Mouse (Mus musculus) layer of hippocampus, adult 18-20 months (tissue): ENCODE data around the gene Lpcat1. TPM values are rescaled to one million over a fixed set of nuclear protein-coding genes. Genes with fewer than 3 reads are reported as not detected.
A peak's percentile ranks its signal among the peaks of the same experiment; 100 is the strongest.

Experiments used
- DNase-seq, 2 experiments: peaks; one replicate each; pipeline ENCODE4 v3.0.0; 2022; ENCODE audit warnings: low spot score in 2 of 2
- total RNA-seq, 2 experiments: library from RNA; stranded (reverse); gene quantifications; 2 replicates each; pipeline ENCODE4 v1.2.3; 2021

Lpcat1 gene
- total RNA-seq, 2 experiments from 2014 or later: 35.0 to 37.7 TPM

DNA sequence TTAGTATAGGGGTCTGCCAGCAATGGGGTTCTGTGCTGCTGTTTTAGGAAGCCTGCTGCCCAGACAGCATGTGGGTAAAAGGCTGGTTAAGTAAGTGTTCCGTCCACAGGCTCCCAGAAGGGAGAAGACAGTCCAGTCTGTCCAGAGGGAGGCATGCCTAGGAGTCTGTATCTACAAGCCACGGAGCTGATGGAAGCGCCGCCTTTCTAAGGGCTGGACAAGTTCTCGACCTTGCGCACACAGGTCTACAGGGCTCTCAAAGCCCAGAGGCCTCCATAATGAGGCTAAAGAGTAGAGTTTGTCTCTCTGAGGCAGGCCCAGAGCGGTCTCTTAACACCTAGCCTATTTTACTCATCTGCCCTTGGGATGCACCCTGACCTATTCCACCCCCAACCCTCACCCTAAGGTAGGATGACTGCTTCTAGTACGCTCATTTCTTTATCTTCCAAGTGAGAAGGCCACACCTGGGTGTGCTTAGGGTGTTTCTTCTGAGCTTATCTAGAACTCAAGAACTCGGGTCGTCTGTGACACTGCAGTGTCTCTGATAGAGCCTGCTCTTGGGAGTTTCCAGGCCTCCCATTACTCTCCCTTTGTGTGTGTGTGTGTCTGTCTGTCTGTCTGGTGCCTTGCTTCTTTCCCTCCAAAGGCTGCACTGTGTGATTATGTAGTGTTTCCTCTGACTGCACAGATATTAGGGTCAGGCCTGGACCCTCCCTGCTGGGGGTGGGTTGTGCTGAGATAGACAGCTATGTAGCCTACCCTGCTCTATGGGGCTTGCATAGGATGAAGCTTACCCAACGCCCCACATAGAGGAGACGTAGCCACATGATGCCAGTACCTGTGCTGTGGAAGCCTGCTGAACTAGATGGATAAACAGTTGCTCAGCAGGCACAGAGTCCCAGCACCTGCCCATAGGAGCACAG is 8.3 kb downstream of the Lpcat1 start:
- no peak for DNase-seq

DNA sequence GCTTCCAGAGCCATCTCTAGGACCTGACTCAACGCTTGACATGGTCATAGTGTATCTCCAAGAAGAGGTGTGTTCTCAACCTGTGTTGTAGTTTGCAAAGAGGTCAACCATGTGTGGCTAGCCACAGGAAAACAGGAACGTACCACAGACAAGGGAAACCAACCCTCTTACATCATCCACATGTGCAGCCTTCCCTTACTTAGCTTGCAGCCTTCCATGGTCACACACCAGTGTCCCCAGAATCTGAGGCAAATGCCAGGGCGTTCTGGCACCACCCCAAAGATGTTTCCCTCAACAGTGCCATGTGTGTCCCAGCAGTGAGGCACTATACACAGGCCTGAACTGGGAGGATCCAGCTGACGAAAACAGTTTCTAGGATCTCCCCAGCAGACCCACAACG is 9.3 kb downstream of the Lpcat1 start:
- no peak for DNase-seq

DNA sequence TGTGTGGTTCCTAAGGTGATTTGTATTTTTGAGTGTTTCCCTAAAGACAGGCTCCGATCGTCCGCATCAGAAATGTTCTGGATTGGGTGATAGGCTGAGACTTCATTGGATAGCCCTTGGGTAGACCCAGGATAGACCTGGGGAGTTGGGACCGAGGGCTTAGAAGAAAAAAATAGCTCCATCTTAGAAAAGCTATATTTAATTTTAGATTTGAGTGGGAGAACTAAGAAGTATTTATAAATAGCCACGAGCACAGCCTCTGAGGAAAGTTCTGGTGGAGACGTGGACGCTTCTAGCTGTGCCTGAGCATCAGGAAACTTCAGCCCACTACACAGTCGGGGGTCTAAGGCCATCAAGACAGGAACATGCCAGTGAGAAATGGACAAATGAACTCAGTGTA is 9.8 kb downstream of the Lpcat1 start:
- no peak for DNase-seq

DNA sequence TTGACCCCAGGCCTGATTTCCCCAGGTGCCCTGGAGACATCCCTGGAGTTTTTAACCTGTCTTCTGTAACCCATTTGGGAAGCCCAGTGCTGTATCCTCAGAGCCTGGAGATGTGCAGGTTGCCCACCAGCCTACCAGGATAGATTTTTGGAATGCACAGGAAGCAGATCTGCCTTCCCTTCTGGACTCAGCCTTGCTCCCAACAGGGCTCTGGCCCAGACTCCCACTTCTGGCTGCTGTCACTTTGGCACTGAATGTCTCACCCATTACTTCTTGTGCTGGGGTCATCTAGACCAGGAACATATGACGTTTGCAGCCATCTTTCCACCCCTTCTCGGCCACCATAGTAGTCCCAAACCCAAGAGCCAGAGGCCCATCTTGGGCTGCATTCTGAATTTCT is 10.8 kb downstream of the Lpcat1 start:
- DNase-seq: no peak

DNA sequence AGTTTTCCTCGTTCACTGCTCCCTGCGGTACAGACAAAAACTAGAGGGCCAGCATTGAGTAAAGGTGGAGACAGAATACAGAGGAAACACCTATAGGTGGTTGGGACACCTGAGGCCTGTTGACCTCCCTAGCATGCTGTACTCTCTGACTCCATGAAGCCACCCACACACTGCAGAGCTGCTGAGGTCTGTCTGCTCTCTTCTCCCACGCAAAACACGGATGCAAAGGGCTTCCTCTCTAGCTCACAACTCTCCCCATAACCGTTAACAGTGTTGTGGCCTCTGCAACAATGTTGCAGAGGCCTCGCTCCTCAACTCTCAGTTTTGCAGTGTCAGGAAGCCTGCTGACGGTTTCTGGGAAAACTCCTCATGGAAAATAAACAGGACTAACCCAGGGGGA is 15.5 kb downstream of the Lpcat1 start:
- no peak for DNase-seq

DNA sequence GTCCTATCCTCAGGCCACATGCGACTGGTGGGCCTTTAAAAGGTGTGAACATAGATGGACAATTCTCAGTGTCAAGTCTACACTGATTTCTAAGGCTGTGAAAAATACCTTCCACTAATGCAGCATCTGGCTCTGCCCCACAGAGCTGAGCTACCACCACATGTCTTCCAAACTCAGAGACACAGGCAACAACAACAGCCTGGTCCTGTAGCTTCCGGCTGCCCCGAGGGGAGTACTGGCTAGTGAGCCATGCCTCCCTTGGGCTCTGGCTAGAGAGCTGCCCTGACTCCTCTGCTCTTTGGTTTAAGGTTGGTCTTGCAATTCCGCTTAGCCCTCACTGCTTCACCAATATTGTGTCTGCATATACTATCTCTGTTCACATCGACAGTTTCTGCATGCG is 16.3 kb downstream of the Lpcat1 start:
- no peak for DNase-seq

DNA sequence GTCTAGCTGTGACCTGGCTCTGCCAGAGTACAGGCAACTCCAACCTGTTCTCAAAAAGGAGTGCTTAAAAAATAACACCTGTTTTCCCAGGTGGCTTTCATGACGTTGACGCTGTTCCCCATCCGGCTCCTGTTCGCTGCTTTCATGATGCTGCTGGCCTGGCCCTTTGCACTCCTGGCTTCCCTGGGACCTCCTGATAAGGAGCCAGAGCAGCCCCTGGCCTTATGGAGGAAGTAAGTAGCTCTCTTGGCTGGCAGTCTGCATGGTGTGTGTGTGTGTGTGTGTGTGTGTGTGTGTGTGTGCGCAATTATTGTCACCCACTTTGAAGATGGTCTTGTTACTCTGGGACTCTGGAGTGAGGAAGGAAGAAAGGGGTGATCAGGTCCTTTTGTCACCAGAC is 17.2 kb downstream of the Lpcat1 start:
- no peak for DNase-seq

DNA sequence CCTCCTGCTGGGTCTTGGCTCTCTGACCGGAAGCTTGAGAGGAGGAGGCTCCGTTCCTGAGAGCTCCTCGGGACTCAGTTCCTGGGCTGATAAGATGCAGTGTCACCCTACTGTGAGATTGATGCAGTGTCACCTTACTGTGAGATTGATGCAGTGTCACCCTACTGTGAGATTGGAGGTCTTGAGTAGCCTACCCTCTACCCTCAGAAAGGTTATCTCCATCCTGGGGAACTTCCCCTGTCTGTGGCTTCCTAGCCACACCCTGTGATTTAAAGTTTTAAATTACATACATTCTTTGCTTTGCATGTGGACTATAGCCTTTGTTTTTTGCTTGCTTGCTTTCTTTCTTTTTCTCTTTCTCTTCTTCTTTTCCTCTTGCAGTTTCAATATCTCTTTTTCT is 21.1 kb downstream of the Lpcat1 start:
- DNase-seq: no peak

DNA sequence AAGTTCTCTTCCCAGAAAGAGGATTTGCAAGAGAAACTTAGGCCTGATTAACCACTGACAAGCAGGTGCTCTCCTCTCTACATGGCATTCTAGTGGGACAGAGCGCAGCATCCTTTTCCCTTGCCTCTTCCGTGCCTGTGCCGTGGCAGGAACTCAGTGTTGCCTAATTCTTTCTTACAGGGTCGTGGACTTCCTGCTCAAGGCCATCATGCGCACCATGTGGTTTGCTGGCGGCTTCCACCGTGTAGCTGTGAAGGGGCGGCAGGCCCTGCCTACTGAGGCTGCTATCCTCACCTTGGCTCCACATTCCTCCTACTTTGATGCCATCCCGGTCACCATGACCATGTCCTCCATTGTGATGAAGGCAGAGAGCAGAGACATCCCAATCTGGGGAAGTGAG is 21.7 kb downstream of the Lpcat1 start:
- no peak for DNase-seq

DNA sequence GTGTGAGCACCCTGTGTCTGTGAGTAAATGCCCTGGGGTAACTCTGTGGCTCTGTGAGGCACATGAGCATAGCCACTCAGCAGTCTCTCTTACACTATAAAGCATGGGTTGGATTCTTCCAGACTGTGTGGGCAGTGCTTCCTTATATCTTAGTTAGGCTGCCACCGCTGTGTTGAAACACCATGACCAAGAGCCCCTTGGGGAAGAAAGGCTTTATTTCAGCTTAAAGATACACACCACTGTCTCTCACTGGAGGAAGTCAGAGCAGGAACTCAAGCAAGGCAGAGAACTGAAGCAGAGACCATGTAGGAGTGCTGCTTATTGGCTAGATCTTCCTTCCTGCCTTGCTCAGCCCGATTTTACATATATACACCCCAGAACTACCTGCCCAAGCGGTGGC is 23.0 kb downstream of the Lpcat1 start:
- DNase-seq: no peak

DNA sequence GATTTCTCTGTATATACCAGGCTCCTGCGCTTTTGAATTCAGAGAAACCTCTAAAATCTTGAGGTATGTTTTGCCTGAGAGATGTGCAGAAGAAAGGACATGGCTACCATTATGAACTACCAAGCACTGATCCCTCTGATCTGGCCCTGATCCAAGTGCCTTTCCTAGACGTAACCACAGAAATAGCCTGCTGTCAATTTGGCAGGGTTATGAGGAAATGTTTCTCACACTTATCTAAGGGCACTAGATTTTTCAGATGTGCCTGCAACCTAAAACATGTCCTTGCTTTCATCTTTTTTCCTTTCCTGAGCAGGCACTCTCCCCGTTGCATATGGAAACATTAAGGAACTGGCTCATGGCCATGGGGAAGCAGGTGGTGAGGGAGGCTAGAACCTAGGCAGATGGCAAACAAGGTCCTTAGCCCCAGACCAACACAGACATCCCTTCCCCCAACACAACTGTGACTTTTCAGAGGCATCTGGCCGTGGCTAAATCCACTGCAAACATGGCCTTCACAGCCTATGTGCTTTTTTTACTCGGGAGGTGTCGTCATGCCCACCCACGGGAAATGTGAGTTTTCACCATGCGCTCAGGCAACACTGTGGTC is 23.7 kb downstream of the Lpcat1 start:
- no peak for DNase-seq

DNA sequence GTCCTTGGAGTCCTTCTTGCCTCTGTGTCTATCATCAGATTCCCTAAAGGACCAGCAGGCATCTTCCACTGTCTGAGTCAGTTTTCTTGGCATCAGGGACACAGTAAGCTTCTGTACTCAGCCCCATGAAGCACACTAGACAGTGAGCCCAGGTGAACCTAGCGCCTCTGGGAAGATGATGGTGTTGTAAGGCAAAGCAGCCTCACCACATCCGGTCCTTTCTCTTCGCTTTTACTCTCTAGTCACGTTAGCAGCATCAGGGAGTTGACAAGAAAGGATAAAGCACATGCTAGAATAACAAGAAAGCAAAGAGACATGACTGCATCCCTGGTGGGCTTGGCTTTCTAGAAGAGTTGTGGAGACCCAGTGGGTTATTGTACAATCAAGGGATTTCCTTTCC is 26.2 kb downstream of the Lpcat1 start:
- no peak for DNase-seq

DNA sequence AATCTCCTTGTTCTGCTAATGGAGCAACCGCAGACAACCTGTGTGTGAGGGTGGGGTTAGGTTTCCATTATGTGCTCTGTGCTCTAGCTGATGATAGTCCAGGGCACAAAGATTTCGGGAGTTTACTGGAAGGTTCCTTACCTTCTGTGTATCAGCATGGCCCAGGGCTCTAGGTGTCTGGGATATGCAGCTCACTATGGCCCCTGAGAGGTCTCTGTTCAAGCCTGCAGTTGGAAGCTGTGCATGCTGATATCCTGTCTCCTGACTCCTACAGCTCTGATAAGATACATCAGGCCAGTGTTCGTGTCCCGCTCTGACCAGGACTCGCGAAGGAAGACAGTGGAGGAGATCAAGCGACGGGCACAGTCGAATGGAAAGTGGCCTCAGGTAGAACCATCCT is 27.5 kb downstream of the Lpcat1 start:
- DNase-seq: no peak

DNA sequence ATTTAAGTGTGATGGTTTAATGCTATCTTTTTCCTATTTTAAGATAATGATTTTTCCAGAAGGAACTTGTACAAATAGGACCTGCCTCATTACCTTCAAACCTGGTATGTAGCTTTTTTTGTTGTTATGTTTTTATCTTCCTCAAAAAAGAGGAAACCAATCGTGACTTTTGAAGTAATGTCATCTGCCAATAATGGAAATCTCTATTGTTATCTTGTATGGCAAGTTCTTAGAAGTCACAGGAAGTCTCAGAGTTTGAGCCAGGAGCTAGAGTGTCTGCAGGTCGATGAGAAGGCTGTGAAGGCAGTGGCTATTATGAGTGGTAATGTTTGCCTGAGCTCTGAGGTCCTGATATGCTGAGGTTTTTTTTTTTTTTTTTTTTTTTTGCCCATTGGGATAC is 29.1 kb downstream of the Lpcat1 start:
- no peak for DNase-seq

DNA sequence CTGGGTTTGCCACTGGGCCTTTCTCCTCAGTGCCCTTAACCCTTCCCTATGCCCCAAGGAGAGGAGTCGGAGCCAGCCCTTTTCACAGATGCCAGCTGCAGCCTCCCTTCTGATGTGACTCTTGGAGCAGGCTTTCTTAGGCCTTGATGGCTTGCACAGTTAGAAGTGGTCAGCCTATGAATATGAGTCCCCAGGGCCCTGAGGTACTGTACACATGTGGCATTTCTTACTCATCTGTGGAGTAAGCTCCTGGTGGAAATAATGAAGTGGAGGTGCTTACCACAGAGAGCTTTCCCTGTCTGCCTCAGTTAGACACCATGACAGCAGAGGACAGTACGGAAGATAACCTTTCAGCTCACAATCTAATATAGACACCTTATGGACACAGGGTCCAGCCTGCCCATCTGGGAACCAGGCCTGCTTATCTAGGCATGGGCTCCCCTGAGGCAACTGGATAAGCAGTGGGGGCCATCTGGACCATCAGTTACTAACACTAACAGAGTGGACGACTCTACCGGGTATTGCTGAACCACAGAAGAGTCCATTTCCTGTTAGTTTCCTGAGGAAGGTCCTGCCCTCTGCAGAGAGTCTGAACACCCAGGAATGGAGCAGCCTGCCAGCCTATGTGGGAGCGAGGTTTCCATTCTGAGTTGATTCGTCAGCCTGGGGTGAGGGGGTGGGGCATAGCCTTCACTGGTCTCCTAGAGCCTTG is 33.1 kb downstream of the Lpcat1 start:
- DNase-seq: no peak

DNA sequence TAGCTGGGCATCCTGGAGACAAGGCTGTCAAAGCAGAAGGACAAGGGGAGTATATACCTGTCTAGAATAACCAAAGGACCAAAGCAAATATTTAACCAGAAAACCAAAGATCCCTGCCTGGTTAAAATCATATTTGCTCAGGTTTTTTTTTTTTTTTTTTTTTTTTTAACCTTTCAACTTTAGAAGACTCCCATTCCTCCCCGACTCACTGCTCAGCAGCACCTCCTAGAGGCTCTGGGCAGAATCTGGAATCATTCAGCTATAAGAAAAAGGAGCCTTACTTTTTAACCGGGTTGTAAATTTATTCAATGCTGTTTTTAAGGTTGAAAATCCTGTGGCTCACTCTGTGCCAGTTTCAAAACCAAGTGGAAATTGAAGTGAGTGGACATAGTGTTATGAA is 35.7 kb downstream of the Lpcat1 start:
- no peak for DNase-seq

DNA sequence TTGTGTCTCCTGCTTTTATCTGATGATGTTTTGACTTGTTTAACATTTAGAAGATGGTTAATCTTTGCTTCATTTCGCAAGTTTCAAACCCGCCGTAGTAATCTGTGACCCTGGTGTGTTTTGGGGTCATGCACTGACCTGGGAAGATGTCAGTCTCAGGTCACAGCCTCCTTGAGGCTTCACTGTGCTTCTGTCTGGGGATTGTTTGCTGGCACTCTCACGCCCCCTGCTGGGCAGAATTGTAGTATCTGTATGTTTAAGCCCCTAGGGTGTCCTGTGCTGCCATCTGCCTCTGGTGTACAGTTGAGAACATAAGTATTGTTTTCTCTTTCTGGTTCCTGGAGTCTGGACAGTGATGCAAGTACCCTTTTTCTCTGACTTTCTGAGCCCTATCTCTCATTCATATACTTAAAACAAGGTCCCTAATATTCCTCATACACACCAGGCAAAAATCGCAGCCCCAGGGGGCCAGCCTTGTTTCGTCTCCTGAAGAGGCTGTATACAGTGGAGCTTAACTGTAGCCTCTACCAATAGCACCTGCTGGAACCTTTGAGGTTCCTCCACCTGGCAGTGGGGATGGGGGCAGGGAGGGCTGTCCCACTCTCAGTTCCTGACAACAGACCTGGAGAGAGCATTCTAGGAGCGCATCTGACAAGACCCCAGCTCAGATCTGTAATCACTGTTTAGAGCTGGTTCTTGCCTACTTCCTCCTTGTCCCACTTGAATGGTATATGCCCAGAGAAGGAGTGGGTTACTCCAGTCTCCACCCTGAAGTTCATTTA is 38.9 kb downstream of the Lpcat1 start:
- peak; percentile 63 to 93 for DNase-seq

DNA sequence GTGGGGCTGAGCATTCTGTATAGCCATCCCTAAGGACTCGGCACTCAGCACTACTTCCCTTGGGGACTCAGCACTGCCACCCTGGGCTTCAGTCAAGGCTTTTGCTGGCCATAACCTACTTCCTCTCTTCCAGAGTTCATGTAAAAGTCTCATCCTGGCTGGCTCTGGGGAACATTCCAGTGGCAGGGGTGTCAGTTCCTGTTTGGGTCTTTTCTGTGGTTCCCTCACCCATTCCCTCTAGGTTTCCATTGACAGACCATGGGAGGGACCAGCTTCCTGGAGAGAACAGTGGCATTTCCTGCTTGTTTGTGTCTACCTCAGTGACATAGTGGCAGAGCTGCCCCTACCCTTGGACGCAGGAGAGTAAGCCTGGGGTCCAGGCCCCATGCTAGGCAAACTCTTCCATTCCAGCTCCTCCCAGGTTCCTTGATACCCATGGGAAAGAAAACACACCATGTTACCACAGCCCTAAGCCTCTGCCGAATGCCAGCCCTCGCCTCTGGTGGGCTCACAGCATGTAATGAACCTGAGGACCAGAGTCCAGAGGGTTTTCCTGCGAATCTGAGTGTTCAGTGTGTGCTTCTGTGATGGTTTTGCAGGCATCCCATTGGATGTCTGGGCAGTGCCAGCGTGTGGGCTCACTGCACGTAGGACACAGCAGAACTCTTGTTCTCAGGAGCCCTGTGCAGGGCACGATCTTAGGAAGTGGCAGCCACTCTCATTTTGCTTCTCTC is 42.0 kb downstream of the Lpcat1 start:
- DNase-seq: no peak

DNA sequence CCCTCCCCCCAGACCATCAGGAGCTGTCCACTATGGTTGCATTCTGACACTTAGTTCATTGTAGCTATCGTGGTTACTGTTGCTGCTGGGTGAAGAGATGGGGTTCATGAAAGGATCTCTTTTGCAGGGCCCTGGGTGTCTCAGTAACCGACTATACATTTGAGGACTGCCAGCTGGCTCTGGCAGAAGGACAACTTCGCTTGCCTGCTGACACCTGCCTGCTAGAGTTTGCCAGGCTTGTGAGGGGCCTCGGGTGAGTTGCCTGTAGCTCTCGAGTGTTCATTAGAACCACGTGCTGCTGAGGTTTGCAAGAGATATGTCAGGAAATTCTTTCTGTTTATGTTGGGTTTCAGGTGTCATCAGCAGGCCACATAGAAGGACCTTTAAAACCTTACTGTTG is 42.9 kb downstream of the Lpcat1 start:
- no peak for DNase-seq

DNA sequence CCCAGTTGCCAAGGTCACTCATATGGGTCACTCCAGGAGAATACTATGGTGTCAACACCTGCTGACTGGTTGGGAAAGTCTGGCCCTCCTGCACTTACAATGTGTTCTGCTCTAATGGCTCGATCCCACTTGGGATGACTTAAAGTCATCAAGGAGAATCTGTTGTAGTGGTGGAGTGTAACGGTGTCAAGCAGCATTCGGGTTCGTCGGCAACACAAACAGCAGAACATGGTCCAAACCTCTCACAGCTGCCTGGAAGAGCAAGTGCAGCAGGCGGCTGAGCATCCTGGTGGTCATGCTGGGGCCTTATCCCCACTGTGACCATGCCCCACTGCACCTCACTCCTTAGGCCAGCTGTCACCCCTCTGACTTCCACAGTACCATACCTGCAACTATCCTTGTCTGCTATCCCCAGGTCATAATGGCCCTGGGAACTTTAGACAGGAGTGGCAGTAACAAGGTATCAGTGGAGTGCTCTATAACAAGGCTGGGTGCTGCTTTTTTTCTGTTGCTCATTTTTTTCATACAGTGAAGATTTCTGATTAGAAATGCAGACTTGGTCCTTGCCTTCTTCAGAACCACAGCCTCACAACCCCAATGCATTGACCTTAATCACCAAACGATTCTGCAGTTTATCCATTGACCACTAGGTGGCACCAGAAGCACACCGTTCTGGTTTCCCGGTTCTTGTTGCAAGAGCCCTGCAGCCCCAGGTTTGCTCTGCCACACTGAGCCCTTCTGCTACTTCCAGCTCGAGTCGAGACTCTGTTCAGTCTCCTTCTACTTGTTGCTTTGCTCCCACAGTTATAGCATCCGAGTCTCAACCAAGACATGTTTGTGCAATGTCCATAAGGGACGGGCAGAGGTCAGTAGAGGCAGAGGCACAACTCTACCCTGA is 46.0 kb downstream of the Lpcat1 start:
- DNase-seq: peak; percentile 73 to 89
